Mouse (Mus musculus) MN1 (cell line): ENCODE data around the gene Pirb.
"Not testable (repeated sequence)": the region's sequence is repeated elsewhere in the genome, so short reads cannot be mapped to it uniquely, and the experiment has no call there.

Experiments used
- DNase-seq: peaks from one replicate; pipeline ENCODE4 v3.0.0-alpha.2; 2016; ENCODE audit warnings: low spot score

The Pirb gene

GRCm38 (mm10) chr7:3720268-3720667 lies at the start of gene Pirb:
Pirb (minus strand) TSS chr7:3720391.
- not testable (repeated sequence) for DNase-seq

- DNase-seq, result not testable (repeated sequence)
These were observed 12.5 kb upstream of the Pirb start for GRCm38 (mm10) chr7:3732675-3733074.

- DNase-seq, result not testable (repeated sequence)
These were observed 5.3 kb upstream of the Pirb start for GRCm38 (mm10) chr7:3725459-3725858.

GRCm38 (mm10) chr7:3715249-3715648 lies 4.9 kb downstream of the Pirb start:
- no peak for DNase-seq

GRCm38 (mm10) chr7:3712264-3712942 lies 7.8 kb downstream of the Pirb start:
- DNase-seq, result no peak

- no peak for DNase-seq
These were observed 11.2 kb downstream of the Pirb start for GRCm38 (mm10) chr7:3709000-3709399.

GRCm38 (mm10) chr7:3708447-3708980 lies 11.7 kb downstream of the Pirb start:
- DNase-seq, result not testable (repeated sequence)

- no peak for DNase-seq
These were observed 12.4 kb downstream of the Pirb start for GRCm38 (mm10) chr7:3707568-3708413.

GRCm38 (mm10) chr7:3707027-3707426 lies 13.2 kb downstream of the Pirb start:
- no peak for DNase-seq

- DNase-seq, result no peak
These were observed 13.8 kb downstream of the Pirb start for GRCm38 (mm10) chr7:3706343-3706934.

- DNase-seq, result no peak
These were observed 14.3 kb downstream of the Pirb start for GRCm38 (mm10) chr7:3705911-3706310.

- DNase-seq, result not testable (repeated sequence)
These were observed 14.7 kb downstream of the Pirb start for GRCm38 (mm10) chr7:3705461-3705860.

- DNase-seq, result no peak
These were observed 15.7 kb downstream of the Pirb start for GRCm38 (mm10) chr7:3704475-3704874.

- DNase-seq, result peak; percentile 93
These were observed 16.2 kb downstream of the Pirb start, which contains the start of gene Rps9 for GRCm38 (mm10) chr7:3703879-3704441. Rps9 (plus strand) TSS chr7:3703993.

GRCm38 (mm10) chr7:3703148-3703878 lies 16.9 kb downstream of the Pirb start:
- no peak for DNase-seq

GRCm38 (mm10) chr7:3698471-3698870 lies 21.7 kb downstream of the Pirb start:
- DNase-seq, result no peak

- DNase-seq, result not testable (repeated sequence)
These were observed 25.3 kb downstream of the Pirb start for GRCm38 (mm10) chr7:3694949-3695305.

GRCm38 (mm10) chr7:3694076-3694948 lies 25.9 kb downstream of the Pirb start:
- DNase-seq, result peak; percentile 78

- DNase-seq, result no peak
These were observed 26.4 kb downstream of the Pirb start for GRCm38 (mm10) chr7:3693809-3694075.

GRCm38 (mm10) chr7:3692987-3693808 lies 27.0 kb downstream of the Pirb start, which contains the start of gene Mboat7:
Mboat7 (minus strand) TSS chr7:3693523.
- DNase-seq, result peak; percentile 96
